Mouse (Mus musculus): Measurements from ENCODE around the gene Eef1a1. TPM values are rescaled to one million over a fixed set of nuclear protein-coding genes. Genes with fewer than 3 reads are reported as not detected.

Gene Eef1a1
- polyA plus RNA-seq, 1 experiment from 2014 or later: 4,522 TPM

- Histone ChIP-seq H3K27ac (ENCODE audit: low read depth, low read length) (no peak overlapping the region), H3K36me3 (ENCODE audit: control insufficient read depth, insufficient read depth, low read length) (no peaks in the 10 kb centered on the region), H3K9ac (ENCODE audit: low read length) (no peak overlapping the region), H3K27me3 (ENCODE audit: control insufficient read depth, insufficient read depth, low read length) (no peaks in the 10 kb centered on the region), H3K9me3 (ENCODE audit: control insufficient read depth, low read length) (no peaks in the 10 kb centered on the region), H3K4me3 (ENCODE audit: low read depth, low read length) (no peak overlapping the region), H3K4me2 (ENCODE audit: low read depth, low read length, severe bottlenecking) (no peak overlapping the region), H3K4me1 (replicated peaks; ENCODE audit: control insufficient read depth, insufficient read depth, low read length) (0 out of 2 replicates have a peak, but pooled peaks cover 3% of the 10 kb centered on the region)
- ATAC-seq (replicated peaks; ENCODE audit: low FRiP score) (no peak), DNase-seq (ENCODE audit: low spot score) (no peak)
- 65% methylated on average over 2 of the region's 2 CpGs for WGBS
These were observed 59.4 kb downstream of the Eef1a1 start for GRCm38 (mm10) chr9:78429551-78429950.

DNA sequence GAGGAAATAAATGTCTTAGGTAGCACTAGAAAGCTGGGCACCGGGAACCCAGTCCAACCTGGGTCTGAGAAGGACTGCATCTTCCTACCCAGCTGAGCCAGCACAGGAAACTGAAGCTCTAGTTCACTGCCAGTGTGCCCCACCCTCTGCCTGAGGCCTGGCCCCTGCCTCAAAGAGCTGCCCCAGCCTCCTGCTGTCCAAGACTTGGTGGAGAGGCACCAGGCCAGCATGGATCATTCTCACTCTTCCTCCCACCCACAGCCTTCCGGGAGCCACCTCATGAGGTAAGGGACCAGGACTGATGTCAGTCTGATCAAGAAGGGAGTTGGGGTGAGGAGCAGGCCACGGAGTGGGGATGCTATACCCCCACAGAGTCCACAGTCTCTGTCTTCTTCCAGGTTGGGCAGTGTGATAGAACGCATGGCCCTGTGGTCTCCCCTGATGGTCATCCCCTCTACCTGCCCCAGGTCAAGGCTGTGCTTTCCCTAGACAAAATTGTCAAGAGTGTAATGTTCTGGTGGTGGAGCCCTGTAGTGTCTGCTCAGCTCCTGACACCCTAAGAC is 60.0 kb downstream of the Eef1a1 start:
- Histone ChIP-seq H3K36me3 (ENCODE audit: control insufficient read depth, insufficient read depth, low read length) (no peaks in the 10 kb centered on the region), H3K9me3 (ENCODE audit: control insufficient read depth, low read length) (no peaks in the 10 kb centered on the region), H3K27me3 (ENCODE audit: control insufficient read depth, insufficient read depth, low read length) (no peaks in the 10 kb centered on the region), H3K4me1 (replicated peaks; ENCODE audit: control insufficient read depth, insufficient read depth, low read length) (0 out of 2 replicates have a peak, but pooled peaks cover 3% of the 10 kb centered on the region), H3K9ac (ENCODE audit: low read length) (no peak overlapping the region), H3K27ac (ENCODE audit: low read depth, low read length) (no peak overlapping the region), H3K4me2 (ENCODE audit: low read depth, low read length, severe bottlenecking) (no peak overlapping the region), H3K4me3 (ENCODE audit: low read depth, low read length) (no peak overlapping the region)
- DNase-seq (ENCODE audit: low spot score) (no peak), ATAC-seq (replicated peaks; ENCODE audit: low FRiP score) (no peak)
- 79% methylated on average over 4 of the region's 4 CpGs for WGBS

Small RNA genes lying within 50 kb of the gene (microRNA-seq; reads per million reads assigned to microRNA genes)
- gene Gm26377 (ENCODE audit: insufficient number of aligned reads): not detected

Other genes with a start within 250 kb of the Eef1a1 start
- not detected in 2 replicates for gene Gm3776, start 232.0 kb downstream of the Eef1a1 start, polyA plus RNA-seq (2014; fragmentation: Nextera tagmentation; extraction: Ambion mirVana)
- not detected in 2 replicates for gene Gm10639, start 199.2 kb downstream of the Eef1a1 start, polyA plus RNA-seq (2014; fragmentation: Nextera tagmentation; extraction: Ambion mirVana)
- not detected in 2 replicates for gene Omt2a, start 174.4 kb downstream of the Eef1a1 start, polyA plus RNA-seq (2014; fragmentation: Nextera tagmentation; extraction: Ambion mirVana)
- gene Omt2b, start 161.6 kb downstream of the Eef1a1 start, polyA plus RNA-seq (2014; fragmentation: Nextera tagmentation; extraction: Ambion mirVana): not detected in 2 replicates
- gene Gsta2, start 133.4 kb downstream of the Eef1a1 start, polyA plus RNA-seq (2014; fragmentation: Nextera tagmentation; extraction: Ambion mirVana): not detected in 2 replicates
- gene Dppa5a, start 121.0 kb downstream of the Eef1a1 start, polyA plus RNA-seq (2014; fragmentation: Nextera tagmentation; extraction: Ambion mirVana): 0.48 and 0.65 TPM in 2 replicates
- gene Ooep, start 110.4 kb downstream of the Eef1a1 start, polyA plus RNA-seq (2014; fragmentation: Nextera tagmentation; extraction: Ambion mirVana): 4.7 and 5.2 TPM in 2 replicates
- 0.28 and 0.49 TPM in 2 replicates for gene Ddx43, start 93.4 kb downstream of the Eef1a1 start, polyA plus RNA-seq (2014; fragmentation: Nextera tagmentation; extraction: Ambion mirVana)
- gene Cgas, start 45.9 kb downstream of the Eef1a1 start, polyA plus RNA-seq (2014; fragmentation: Nextera tagmentation; extraction: Ambion mirVana): 0.39 and 0.44 TPM in 2 replicates
- 28.0 and 30.6 TPM in 2 replicates for gene Mto1, start 40.9 kb downstream of the Eef1a1 start, polyA plus RNA-seq (2014; fragmentation: Nextera tagmentation; extraction: Ambion mirVana)
- 0.72 and 0.80 TPM in 2 replicates for gene Gm17324, start 40.4 kb downstream of the Eef1a1 start, polyA plus RNA-seq (2014; fragmentation: Nextera tagmentation; extraction: Ambion mirVana)
- 10.1 and 12.7 TPM in 2 replicates for gene Slc17a5, start 98.9 kb upstream of the Eef1a1 start, polyA plus RNA-seq (2014; fragmentation: Nextera tagmentation; extraction: Ambion mirVana)
- gene Cd109, start 126.4 kb upstream of the Eef1a1 start, polyA plus RNA-seq (2014; fragmentation: Nextera tagmentation; extraction: Ambion mirVana): 4.6 and 5.4 TPM in 2 replicates